Mouse (Mus musculus): ENCODE measurements around the gene Nup54. TPM values are rescaled to one million over a fixed set of nuclear protein-coding genes. Genes with fewer than 3 reads are reported as not detected.

Gene Nup54
- total and polyA plus RNA-seq, 2 experiments from 2014 or later, result 14.2 to 22.0 TPM

GRCm38 (mm10) chr5:92467102-92467766, 32.2 kb upstream of the Nup54 start:
- Histone ChIP-seq H3K4me3 (ENCODE audit: low read depth, low read length) (no peak overlapping the region), H3K9ac (replicated peaks; ENCODE audit: low read depth, low read length) (no peak overlapping the region), H3K36me3 (replicated peaks; ENCODE audit: control insufficient read depth, insufficient read depth, low read length) (0 out of 2 replicates have a peak, but pooled peaks cover 9% of the 10 kb centered on the region), H3K27me3 (ENCODE audit: control insufficient read depth, insufficient read depth, low read length) (no peaks in the 10 kb centered on the region), H3K4me1 (ENCODE audit: control insufficient read depth, insufficient read depth) (peaks cover 25% of the 10 kb centered on the region), H3K9me3 (replicated peaks; ENCODE audit: control insufficient read depth, low read length) (no peaks in the 10 kb centered on the region), H3K27ac (ENCODE audit: low read depth) (peak overlapping the region; percentile 26), H3K4me2 (ENCODE audit: low read depth, low read length) (no peak overlapping the region)
- DNase-seq (ENCODE audit: low spot score), result no peak
- TF ChIP-seq EP300 (IDR thresholded peaks at IDR 0.05; ENCODE audit: low read depth), result no peak
- no peak for TF ChIP-seq CTCF (IDR thresholded peaks at IDR 0.05; ENCODE audit: low read depth)
- ATAC-seq (ENCODE audit: insufficient read depth, low read depth), result no peak
- 64% methylated on average over 8 of the region's 8 CpGs for WGBS

- no peak overlapping the region for H3K4me3 ChIP-seq (ENCODE audit: low read depth, low read length)
- WGBS, result 85% methylated on average over 5 of the region's 5 CpGs
- H3K27me3 ChIP-seq (ENCODE audit: control insufficient read depth, insufficient read depth, low read length), result no peaks in the 10 kb centered on the region
- no peaks in the 10 kb centered on the region for H3K9me3 ChIP-seq (replicated peaks; ENCODE audit: control insufficient read depth, low read length)
- H3K9ac ChIP-seq (replicated peaks; ENCODE audit: low read depth, low read length), result no peak overlapping the region
- H3K36me3 ChIP-seq (replicated peaks; ENCODE audit: control insufficient read depth, insufficient read depth, low read length), result peaks cover 7% of the 10 kb centered on the region
- no peak for ATAC-seq (ENCODE audit: insufficient read depth, low read depth)
- no peak for DNase-seq (ENCODE audit: low spot score)
- H3K27ac ChIP-seq (ENCODE audit: low read depth), result no peak overlapping the region
- TF ChIP-seq CTCF (IDR thresholded peaks at IDR 0.05; ENCODE audit: low read depth) (no peak), EP300 (IDR thresholded peaks at IDR 0.05; ENCODE audit: low read depth) (no peak)
- H3K4me1 ChIP-seq (ENCODE audit: control insufficient read depth, insufficient read depth), result peaks cover 25% of the 10 kb centered on the region
- no peak overlapping the region for H3K4me2 ChIP-seq (ENCODE audit: low read depth, low read length)
These were observed 30.5 kb upstream of the Nup54 start for GRCm38 (mm10) chr5:92465511-92465910.

GRCm38 (mm10) chr5:92461321-92461720, 26.3 kb upstream of the Nup54 start:
- 0 out of 2 replicates have a peak, but pooled peaks have one; percentile 20 for ATAC-seq (ENCODE audit: insufficient read depth, low read depth)
- Histone ChIP-seq H3K27me3 (ENCODE audit: control insufficient read depth, insufficient read depth, low read length) (no peaks in the 10 kb centered on the region), H3K36me3 (replicated peaks; ENCODE audit: control insufficient read depth, insufficient read depth, low read length) (peaks cover 42% of the 10 kb centered on the region), H3K9ac (replicated peaks; ENCODE audit: low read depth, low read length) (no peak overlapping the region), H3K27ac (ENCODE audit: low read depth) (no peak overlapping the region), H3K4me3 (ENCODE audit: low read depth, low read length) (no peak overlapping the region), H3K4me2 (ENCODE audit: low read depth, low read length) (no peak overlapping the region), H3K9me3 (replicated peaks; ENCODE audit: control insufficient read depth, low read length) (no peaks in the 10 kb centered on the region), H3K4me1 (ENCODE audit: control insufficient read depth, insufficient read depth) (no peaks in the 10 kb centered on the region; the same call in 1 of the 2 replicates)
- no peak for TF ChIP-seq EP300 (IDR thresholded peaks at IDR 0.05; ENCODE audit: low read depth)
- peak; percentile 87 for TF ChIP-seq CTCF (IDR thresholded peaks at IDR 0.05; ENCODE audit: low read depth)
- 14% methylated on average over 5 of the region's 5 CpGs for WGBS
- peak; percentile 50 for DNase-seq (ENCODE audit: low spot score)

GRCm38 (mm10) chr5:92458726-92459125, 23.7 kb upstream of the Nup54 start:
- WGBS, result 63% methylated on average over 5 of the region's 5 CpGs
- TF ChIP-seq CTCF (IDR thresholded peaks at IDR 0.05; ENCODE audit: low read depth) (no peak), EP300 (IDR thresholded peaks at IDR 0.05; ENCODE audit: low read depth) (no peak)
- ATAC-seq (ENCODE audit: insufficient read depth, low read depth) (no peak), DNase-seq (ENCODE audit: low spot score) (no peak)
- H3K9ac ChIP-seq (replicated peaks; ENCODE audit: low read depth, low read length), result no peak overlapping the region
- no peaks in the 10 kb centered on the region for H3K27me3 ChIP-seq (ENCODE audit: control insufficient read depth, insufficient read depth, low read length)
- no peak overlapping the region for H3K4me3 ChIP-seq (ENCODE audit: low read depth, low read length)
- H3K4me1 ChIP-seq (ENCODE audit: control insufficient read depth, insufficient read depth), result no peaks in the 10 kb centered on the region
- no peak overlapping the region for H3K4me2 ChIP-seq (ENCODE audit: low read depth, low read length)
- H3K36me3 ChIP-seq (replicated peaks; ENCODE audit: control insufficient read depth, insufficient read depth, low read length), result peaks cover 57% of the 10 kb centered on the region
- H3K9me3 ChIP-seq (replicated peaks; ENCODE audit: control insufficient read depth, low read length), result no peaks in the 10 kb centered on the region
- H3K27ac ChIP-seq (ENCODE audit: low read depth), result no peak overlapping the region

- Histone ChIP-seq H3K27me3 (ENCODE audit: control insufficient read depth, insufficient read depth, low read length) (no peaks in the 10 kb centered on the region), H3K27ac (ENCODE audit: low read depth) (no peak overlapping the region), H3K36me3 (replicated peaks; ENCODE audit: control insufficient read depth, insufficient read depth, low read length) (peaks cover 70% of the 10 kb centered on the region), H3K4me2 (ENCODE audit: low read depth, low read length) (no peak overlapping the region), H3K9me3 (replicated peaks; ENCODE audit: control insufficient read depth, low read length) (no peaks in the 10 kb centered on the region), H3K4me3 (ENCODE audit: low read depth, low read length) (no peak overlapping the region), H3K4me1 (ENCODE audit: control insufficient read depth, insufficient read depth) (no peaks in the 10 kb centered on the region), H3K9ac (replicated peaks; ENCODE audit: low read depth, low read length) (no peak overlapping the region)
- TF ChIP-seq CTCF (IDR thresholded peaks at IDR 0.05; ENCODE audit: low read depth) (no peak), EP300 (IDR thresholded peaks at IDR 0.05; ENCODE audit: low read depth) (no peak)
- no peak for DNase-seq (ENCODE audit: low spot score)
- no peak for ATAC-seq (ENCODE audit: insufficient read depth, low read depth)
- WGBS, result 55% methylated on average over 2 of the region's 2 CpGs
These were observed 22.4 kb upstream of the Nup54 start for GRCm38 (mm10) chr5:92457410-92457809.

- Histone ChIP-seq H3K9ac (replicated peaks; ENCODE audit: low read depth, low read length) (no peak overlapping the region), H3K27me3 (ENCODE audit: control insufficient read depth, insufficient read depth, low read length) (no peaks in the 10 kb centered on the region), H3K4me2 (ENCODE audit: low read depth, low read length) (no peak overlapping the region), H3K36me3 (replicated peaks; ENCODE audit: control insufficient read depth, insufficient read depth, low read length) (peaks cover 86% of the 10 kb centered on the region), H3K4me3 (ENCODE audit: low read depth, low read length) (no peak overlapping the region), H3K27ac (ENCODE audit: low read depth) (no peak overlapping the region), H3K9me3 (replicated peaks; ENCODE audit: control insufficient read depth, low read length) (no peaks in the 10 kb centered on the region), H3K4me1 (ENCODE audit: control insufficient read depth, insufficient read depth) (no peaks in the 10 kb centered on the region)
- no peak for TF ChIP-seq EP300 (IDR thresholded peaks at IDR 0.05; ENCODE audit: low read depth)
- TF ChIP-seq CTCF (IDR thresholded peaks at IDR 0.05; ENCODE audit: low read depth), result no peak
- 94% methylated on average over 5 of the region's 5 CpGs for WGBS
- ATAC-seq (ENCODE audit: insufficient read depth, low read depth) (no peak), DNase-seq (ENCODE audit: low spot score) (no peak)
These were observed 17.9 kb upstream of the Nup54 start for GRCm38 (mm10) chr5:92452876-92453275.

Measured in heart, postnatal 0 days (tissue).